Mouse (Mus musculus) retina, postnatal 1 day (tissue): ENCODE measurements around the gene Eif3f.
A peak's percentile ranks its signal among the peaks of the same experiment; 100 is the strongest.

Source experiments
- DNase-seq: peaks from one replicate; pipeline ENCODE4 v3.0.0-alpha.2; 2012

Gene Eif3f

DNA sequence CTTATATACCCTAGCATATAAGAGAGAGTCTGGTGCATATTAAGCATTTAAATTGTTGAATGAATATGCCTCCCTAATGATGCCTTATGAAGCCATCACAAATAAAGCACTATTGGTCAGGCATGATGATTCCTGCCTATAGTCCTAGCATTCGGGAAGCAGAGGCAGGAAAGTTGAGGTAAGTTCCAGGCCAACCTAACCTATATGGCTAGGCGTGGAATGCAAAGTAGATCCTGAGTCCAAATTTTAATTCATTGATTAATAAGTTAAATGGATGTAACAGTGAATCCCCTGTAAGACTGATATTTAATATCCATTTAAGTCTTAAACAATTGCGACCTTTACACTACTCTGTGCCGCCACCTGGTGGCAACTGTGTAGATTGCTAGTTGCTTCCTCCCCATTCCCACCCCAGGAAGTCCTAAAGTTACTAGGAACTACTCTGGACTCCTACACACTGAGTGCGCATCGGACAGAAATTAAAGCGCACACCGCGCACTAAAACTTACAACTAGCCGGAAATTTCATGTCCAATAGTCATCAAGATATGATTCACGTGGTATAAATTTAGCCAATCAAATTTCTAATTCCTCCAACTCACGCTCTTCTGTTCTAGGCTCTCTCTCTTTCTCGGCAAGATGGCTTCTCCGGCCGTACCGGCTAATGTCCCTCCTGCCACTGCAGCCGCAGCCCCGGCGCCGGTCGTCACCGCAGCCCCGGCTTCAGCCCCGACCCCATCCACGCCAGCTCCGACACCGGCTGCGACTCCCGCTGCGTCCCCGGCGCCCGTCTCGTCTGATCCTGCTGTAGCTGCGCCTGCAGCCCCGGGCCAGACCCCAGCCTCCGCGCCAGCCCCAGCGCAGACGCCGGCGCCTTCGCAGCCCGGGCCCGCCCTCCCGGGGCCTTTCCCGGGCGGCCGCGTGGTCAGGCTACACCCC lies at the start of gene Eif3f:
Eif3f (plus strand) TSS at position 624 of the 938 bp plus-strand sequence.
- DNase-seq, result peak; percentile 99

DNA sequence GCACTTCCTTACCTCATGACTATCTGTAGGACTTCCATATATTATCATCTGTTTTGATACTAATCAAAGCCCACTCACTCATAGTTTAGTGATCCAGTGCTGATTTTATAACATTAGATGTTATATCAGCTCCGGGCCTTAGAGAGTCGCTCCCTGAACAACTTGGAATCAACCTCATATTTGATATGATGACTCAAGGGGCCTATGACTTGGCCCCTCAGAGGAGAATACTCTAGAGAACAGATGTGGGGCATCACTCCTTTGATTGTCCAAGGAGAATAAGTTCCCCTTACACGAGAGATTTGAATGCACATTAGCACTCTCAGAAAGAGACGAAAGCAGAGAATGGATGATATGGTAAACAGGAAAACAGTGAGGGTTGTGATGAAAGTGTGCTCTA lies 49.3 kb upstream of the Eif3f start, which contains the start of gene Olfr518:
Olfr518 (minus strand) TSS at position 101 of the 400 bp plus-strand sequence.
- no peak for DNase-seq

DNA sequence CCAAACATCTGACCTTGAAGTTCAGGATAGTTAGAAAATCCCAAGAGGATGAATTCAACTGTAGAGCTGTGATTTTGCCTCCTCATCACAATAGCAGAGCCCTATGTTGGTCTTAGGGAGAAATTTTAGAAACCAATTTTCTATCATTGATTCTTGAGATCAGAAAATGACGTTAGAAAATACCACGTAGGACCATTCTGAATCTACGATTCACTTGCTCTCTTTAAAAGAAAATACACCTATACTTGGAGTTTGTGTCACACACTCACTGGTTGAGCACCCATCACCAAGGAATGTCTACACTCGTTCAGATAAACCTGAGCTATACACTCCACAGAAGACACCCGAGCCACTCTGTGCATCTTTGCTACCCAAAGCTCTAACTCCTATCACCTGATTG lies 39.9 kb upstream of the Eif3f start, which contains the start of gene Olfr519:
Olfr519 (minus strand) TSS at position 101 of the 400 bp plus-strand sequence.
- no peak for DNase-seq

DNA sequence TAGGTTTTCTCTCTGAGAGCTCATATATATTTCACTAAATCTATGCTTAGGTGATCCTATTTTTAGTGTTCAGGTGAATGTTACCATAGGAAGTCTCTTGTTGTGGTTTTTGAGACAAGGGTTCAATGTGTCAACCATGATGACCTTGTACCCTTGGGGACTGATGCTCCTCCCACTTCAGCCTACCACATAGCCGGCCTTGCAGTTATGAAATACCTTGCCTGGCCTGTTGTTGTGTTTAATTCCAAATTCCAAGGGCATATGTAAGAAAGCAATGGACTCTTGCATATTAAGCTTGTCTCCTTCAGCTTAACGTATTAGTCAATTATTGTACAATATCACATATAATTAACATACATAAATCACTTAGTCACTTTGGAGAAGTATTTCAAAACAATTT lies 30.2 kb upstream of the Eif3f start:
- DNase-seq, result no peak

DNA sequence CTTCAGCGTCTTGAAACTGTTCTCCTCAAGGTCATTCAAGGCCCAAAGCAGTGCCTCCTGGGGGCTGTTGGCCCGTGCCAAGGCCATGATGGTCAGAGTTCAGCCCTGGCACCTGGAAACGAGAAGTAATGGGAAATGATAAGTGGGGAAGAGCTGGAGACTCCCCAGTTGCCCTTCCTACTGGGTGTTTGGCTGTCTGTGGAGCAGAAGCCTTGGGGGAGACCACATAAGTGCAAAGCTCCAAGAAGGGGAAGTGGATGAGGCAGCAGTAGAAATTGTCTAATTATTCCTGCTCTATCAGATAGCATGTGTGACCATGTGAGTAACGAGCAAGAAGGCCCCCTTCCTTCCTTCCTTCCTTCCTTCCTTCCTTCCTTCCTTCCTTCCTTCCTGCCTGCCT lies 7.2 kb upstream of the Eif3f start:
- DNase-seq, result no peak

DNA sequence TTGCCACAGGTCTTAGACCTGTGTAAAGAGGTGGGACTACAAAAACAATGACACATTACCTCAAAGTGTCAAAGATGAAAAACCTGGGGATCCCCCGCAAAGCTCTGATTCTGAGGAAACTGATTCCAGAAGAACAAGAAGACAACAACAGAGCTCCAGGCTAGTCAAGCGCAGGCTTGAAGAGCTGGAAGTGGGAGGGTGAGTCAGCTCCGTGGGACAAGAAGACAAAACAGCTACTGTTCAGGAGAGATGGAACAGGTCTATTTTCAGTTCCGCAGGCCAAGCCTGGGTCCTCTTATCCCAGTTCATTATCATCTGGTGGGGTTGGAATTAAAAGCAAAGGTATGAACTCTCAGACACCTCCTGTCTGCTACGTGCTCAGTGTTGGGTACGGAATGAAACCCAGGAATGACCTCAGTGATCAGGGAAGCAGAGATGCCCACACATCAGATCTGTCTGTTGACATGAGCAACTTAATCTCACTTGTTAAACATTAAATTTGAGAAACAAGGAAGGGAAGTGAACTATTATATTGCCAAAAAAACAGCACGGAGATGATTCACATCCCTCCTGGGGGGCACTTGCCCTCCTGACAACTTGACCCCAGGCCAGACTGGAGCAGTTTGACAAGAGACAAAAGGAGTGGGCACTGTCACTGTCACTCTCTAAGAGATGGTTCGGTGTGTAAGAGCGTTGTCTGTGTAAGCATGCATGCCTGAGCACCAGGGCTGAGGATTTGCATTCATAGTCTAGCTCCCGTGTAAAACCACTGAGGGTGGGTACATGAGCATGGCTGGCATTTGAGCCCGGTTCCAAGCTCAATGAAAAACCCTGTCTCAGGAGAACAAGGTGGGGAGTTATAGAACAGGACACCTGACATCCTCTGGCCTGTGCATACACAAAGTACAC lies 5.7 kb upstream of the Eif3f start:
- no peak for DNase-seq

DNA sequence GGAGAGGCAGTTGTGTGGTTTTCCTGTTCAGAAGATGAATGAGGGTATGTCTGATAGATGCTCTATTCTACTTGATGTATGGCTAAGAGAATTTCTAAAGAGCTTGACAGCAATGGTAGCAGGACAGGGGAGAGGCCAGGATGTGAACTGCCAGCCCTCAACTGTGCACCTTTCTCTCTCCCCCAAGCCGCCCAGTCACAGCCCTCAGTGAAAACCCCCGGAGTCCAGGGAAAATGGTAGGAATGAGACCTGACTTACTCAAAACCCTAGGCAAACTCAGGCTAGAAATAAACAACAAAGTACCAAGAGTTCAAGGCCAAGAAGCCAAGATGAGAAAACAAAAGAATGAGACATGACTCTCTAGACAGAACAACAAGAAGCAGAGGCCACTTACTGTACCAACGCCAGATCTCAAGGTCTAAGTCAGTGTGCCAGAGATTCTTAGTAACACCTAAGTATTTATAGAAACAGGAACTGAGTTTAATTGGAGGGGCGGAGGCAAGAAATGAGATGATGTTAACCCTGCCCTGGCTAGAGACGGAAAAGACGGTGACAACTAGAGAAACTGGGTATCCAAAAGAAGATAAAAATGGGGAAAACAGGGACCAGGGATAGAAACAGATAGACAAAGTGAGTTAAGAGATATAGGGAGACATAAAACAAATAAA lies 4.4 kb upstream of the Eif3f start, which contains the start of gene Nlrp10:
Nlrp10 (minus strand) TSS at position 453 of the 668 bp plus-strand sequence.
- no peak for DNase-seq

DNA sequence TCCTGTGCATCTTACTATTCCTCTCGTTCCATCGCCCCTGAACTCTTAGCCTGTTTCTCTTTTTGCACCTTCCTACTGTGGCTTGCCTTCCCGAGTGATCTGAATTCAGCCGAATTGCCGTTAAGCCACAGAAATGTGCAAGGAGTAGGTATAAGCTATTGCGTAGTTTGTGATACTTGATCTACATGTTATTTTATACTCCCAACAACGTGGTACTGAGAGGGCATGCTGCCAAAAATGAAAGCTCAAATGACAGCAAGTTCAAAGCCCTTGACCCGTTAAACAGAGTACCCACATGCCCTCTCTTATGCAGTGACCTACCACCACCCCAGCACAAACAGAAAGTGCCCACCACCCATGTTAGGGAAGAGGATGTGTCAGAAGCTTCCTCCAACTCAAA lies 619 bp downstream of the Eif3f start:
- DNase-seq, result no peak

DNA sequence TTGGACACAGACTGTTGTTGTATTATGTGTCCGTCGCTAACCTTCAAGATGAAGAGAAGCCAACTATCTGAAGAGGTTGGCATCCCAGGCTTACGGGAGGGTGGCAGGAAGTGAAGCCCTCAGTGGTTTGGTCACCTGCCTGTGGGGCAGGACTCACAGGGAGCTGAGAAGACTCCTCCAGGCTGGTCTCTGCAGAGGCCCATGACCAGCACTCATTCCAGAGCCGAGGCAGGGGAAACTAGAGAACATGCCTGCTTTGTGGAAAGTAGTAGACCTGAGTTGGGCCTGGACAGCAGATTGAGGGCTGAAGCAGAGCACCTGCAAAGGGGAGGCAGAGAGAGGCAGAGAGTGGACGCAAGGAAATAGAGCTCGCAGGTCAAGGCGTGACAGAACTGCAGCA lies 1.2 kb downstream of the Eif3f start:
- DNase-seq, result no peak

DNA sequence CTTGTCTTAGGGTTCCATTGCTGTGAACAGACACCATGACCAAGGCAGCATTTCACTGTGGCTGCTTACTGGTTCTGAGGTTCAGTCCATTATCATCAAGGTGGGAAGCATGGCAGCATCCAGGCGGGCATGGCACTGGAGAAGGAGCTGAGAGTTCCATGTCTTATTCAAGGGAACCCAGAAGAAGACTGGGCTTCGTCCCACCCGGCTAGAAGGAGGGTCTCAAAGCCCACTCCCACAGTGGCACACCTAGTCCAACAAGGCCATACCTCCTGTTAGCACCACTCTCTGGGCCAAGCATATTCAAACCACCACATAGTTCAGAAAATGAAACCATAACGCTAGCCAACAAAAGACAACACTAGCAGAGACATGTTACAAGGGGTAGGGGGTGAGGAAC lies 2.4 kb downstream of the Eif3f start:
- no peak for DNase-seq

DNA sequence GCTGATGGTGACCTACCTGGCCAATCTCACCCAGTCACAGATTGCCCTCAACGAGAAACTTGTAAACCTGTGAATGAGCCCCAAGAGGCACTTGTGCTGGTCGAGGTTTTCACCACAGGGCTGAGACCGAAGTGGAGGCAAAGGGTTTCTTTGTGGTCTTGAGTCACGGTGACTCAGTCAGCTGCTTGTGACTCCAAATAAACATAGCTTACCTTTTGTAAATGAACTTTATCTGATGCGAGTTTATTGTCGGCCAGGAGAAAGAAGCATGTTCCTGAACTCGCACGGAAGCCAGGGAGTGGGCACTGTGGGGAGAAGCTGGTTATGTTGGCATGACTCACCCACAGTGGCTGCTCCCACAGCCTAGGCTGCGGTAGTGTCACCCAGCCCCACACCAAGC lies 7.2 kb downstream of the Eif3f start:
- no peak for DNase-seq

DNA sequence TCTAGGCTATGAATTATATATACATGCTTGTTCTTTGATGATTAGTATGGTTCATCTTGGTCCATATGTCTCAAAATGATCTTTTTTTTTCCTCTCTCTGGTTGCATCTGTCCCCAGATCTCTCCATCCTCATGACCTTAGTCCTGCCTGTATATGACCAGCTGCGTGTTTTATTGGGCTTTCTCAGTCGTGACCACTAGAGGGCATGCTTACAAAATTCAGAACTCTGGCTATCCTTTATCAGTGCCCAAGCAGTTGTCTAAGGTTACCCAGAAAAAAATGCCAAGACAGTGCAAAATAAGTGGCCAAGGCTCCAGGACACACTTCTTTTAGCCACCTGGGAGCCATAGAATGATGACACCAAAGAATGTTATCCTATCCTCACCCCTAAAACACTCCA lies 9.8 kb downstream of the Eif3f start:
- peak; percentile 81 for DNase-seq

DNA sequence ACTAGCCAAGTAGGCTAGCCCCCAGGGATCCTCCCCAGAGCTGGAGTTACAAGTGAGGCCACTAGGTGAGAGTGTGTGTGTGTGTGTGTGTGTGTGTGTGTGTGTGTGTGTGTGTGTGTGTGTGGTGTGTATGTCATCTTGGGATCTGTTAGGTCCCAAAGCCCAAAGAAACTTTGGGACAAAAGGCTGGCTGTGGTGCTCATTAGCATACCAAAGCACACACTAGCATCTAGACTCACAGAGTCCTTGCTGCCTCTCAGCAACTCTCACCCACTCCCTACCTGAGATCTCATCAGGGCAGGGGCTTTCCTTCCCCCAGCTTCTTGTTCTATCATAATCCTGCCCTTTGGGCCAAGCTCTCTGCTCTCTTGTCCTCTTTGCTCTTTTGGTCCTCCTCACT lies 14.4 kb downstream of the Eif3f start:
- DNase-seq, result no peak

DNA sequence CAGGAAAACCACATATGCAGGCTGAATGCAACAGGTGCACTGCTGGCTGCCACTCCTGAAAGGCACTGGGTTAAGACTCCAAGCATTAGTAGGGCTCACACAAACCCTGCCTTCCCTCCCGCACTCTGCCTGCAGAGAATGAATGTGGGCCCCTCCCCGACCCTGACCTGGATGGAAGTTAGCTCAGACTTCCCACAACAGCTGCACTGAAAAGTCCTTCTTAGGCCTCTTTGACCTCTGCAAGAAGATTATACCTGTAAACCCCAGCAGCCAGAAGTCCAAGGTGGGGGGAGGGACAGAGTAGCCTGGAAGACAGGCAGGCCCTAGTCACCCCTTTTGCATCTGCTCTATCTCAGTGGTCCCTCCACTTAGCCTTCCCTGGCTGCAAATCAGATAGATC lies 15.1 kb downstream of the Eif3f start:
- peak; percentile 41 for DNase-seq

DNA sequence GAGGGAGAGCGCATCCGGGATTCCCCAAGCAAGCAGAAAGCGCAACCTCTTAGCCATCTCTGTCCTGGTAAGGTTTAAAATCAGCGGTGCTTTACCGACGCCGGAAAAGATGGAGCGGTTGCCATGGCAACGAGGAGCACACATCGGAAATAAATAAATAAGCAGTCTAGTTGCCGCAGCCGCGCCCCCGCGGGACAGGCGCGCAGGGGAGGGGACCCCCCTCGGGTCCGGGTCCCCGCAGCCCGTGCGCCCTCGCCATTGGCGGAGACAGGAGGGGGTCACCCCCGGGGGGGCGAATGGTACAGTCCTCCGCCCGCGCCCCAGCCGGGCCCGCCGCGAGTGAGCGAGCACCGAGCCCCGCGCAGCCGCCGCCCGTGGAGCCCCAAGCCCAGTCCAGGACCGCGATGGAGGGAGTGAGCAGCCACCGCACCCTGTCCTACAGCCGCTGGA lies 16.1 kb downstream of the Eif3f start, which contains the start of gene Tub:
Tub (plus strand) TSS at position 27 of the 450 bp plus-strand sequence.
- DNase-seq, result peak; percentile 87

DNA sequence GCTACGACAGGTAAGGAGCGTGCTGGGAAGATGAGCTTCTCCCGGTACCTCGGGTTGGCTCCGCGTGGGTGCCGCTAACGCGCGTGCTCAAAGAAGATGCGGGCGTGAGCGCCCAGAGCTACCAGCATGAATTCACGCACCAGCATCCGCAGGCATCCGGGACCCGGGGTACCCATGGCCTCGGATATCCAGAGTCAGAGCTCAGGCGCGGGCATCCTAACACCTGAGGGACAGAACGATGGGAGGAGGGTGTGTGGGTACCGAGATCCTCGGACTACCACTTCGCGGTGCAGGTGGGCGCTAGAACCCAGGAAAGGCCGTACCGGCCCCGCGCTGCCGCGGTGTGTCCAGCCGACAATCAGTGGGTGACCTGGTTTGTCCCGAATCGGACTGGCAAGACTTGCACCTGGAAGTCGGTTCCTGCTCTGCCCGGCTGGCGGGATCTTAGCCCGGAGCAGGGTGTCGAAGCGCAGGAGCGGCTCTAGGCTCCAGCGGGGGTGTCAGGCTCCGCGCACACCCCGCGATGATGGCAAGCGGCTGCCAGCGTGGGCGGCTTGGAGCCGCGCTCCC lies 16.6 kb downstream of the Eif3f start:
- peak; percentile 50 for DNase-seq

DNA sequence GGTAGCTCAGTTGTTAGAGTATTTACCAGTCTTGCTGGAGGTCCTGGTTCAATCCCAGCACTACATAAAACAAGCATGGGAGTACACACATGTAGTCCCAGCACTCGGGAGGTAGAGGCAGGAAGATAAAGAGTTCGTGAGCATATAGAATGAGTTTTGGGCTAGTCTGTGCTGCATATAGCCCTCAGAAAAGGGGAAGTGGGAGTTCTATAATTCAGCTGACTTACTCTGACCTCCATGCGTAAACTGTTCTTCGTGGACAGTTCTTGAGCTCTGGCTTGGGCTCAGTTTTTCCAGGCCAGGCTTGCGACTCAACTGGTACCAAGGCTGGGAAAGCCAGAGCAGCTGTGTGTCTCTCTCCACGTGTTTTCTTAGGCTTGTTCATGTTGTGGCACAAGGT lies 18.6 kb downstream of the Eif3f start:
- no peak for DNase-seq

DNA sequence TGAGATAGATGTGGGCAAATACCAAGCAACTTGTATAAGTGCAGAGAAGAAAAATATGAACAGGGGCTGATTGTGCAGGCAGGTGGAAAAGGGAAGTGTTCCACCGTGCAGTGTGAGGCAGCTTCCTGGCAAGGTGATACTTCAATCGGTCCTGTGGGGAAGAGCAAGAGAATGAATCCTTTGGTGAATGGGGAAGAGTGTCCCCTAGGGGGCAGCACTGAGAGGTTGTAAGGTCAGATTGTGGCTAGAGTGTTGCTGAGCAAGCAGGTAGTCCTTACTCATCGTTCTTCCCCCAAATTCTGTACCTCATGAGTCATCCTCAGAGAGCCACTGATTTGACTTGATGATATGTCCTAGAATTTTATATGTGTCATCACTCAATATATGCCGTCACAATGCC lies 20.0 kb downstream of the Eif3f start:
- peak; percentile 51 for DNase-seq

DNA sequence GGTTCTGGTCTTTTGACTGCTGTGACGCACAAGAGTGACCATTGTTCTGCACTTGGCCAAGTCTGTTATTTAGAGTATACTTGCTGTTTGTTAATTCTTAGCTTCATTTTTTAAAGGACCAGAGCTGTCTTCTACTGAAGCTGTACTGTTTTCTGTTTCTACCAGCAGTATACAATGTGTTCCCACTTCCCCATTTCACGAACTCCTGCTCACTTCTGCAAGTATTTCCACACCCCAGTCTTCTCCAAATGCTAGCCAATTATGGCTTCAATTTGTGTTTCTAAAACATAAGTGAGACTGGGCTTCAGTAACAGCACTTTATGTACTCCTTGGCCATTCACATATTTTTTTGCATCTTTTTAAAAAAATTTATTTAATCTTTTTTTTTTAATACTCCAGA lies 23.5 kb downstream of the Eif3f start:
- DNase-seq, result no peak

DNA sequence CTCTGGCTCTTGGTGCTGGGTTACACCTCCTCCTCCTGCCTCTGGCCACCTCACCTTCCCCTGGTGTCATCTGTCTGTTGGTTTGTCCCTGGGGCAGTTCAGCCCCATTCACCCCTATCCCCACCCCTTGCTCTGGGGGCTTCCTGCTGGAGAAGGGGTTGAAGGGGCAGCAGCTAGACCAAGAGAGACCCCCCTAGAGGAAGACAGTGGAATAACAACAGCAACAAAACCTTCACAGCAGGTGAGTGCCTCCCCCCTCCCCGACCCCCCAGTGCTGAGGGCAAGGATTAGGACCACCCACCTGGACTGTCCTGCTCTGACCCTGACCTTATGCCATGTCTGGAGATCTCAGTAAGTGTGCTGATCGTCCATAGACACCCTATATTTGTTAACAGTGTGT lies 31.8 kb downstream of the Eif3f start:
- peak; percentile 58 for DNase-seq

DNA sequence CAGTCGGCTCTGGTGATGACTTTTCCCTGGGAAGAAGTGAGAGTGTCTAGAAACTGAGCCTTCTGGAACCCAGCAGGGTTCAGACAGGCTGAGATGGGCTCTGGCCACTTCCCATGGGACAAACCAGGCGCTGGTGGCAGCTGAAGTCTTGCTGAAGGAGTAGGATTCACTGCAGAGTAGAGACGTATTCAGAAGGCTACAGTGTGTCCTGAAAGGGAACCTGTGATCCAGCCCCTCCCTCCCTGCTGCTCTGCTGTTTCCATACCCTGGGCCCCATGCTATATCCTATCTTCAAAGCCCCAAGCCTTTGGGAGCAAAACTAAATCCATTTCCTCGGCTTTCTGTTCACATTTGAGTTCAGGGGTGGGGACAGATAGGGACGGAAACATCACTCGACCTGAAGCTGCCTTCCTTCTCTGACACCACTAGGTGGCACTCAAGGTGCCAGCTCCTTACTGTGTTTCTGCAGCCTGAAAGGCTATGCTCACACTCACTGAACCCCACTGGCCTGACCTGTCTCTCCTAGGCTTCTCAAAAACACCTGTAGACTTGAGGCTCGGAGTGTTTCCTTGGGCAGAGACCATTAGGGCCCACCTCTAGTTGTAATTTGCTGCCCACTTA lies 32.6 kb downstream of the Eif3f start:
- DNase-seq, result peak; percentile 80

DNA sequence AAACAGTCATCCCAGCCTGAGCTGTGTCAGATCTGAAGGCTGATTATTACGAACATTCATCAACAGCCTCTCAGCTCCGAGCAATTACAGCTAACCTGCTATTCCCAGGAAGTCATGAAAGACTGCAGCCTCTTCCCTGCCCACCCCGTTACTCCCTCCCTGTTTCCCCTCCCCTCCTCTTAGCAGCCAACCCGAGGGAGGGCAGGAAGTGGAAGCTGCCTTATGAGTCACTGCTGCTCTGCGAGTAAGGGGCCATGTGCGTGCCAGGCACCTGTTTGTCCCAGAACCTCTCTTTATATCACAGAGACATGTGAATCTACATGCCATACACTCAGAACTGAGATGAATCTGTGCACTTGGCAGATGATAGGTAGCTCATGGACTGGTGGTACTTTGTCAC lies 34.0 kb downstream of the Eif3f start:
- DNase-seq, result no peak
